Mouse (Mus musculus) midbrain, postnatal 0 days (tissue): Measurements from ENCODE around the gene Gm10300. TPM values are rescaled to one million over a fixed set of nuclear protein-coding genes. Genes with fewer than 3 reads are reported as not detected.

ENCODE experiments used
- ATAC-seq: fragments of 200-750 bp; cut with Nextera tagmentation; 2 replicates; pipeline ENCODE4 v1.8.0; 2017; ENCODE audit warnings: moderate number of reproducible peaks, mild to moderate bottlenecking, moderate TSS enrichment, moderate library complexity; ENCODE audit not compliant: low FRiP score
- DNase-seq: peaks from one replicate; pipeline ENCODE4 v3.0.0-alpha.2; 2015; ENCODE audit warnings: low spot score
- H3K27ac ChIP-seq: fragments of 300-500 bp; sonication (generic); 2 replicates; pipeline ENCODE4 v1.5.1; 2014; ENCODE audit warnings: low read depth, mild to moderate bottlenecking, low read length, mixed read lengths
- H3K27me3 ChIP-seq: fragments of 300-500 bp; sonication (generic); 2 replicates; pipeline ENCODE4 v1.6.1; 2014; ENCODE audit warnings: low read length, control low read depth, mixed read lengths; ENCODE audit not compliant: insufficient read depth
- H3K36me3 ChIP-seq: fragments of 300-500 bp; sonication (generic); 2 replicates; pipeline ENCODE4 v1.6.1; 2014; ENCODE audit warnings: low read length, control low read depth, mixed read lengths; ENCODE audit not compliant: insufficient read depth
- H3K4me1 ChIP-seq: fragments of 300-500 bp; sonication (generic); 2 replicates; pipeline ENCODE4 v1.6.1; 2014; ENCODE audit warnings: mild to moderate bottlenecking, control low read depth, antibody characterized with exemption, low read length, mixed read lengths; ENCODE audit not compliant: insufficient read depth
- H3K4me2 ChIP-seq: fragments of 300-500 bp; sonication (generic); 2 replicates; pipeline ENCODE4 v1.6.1; 2014; ENCODE audit warnings: low read depth, mild to moderate bottlenecking, low read length, mixed read lengths; ENCODE audit not compliant: poor library complexity, severe bottlenecking
- H3K4me3 ChIP-seq: fragments of 300-500 bp; sonication (generic); 2 replicates; pipeline ENCODE4 v1.5.1; 2014; ENCODE audit warnings: low read depth, mild to moderate bottlenecking, low read length, moderate library complexity
- H3K9ac ChIP-seq: fragments of 300-500 bp; sonication (generic); replicated peaks from 2 replicates; pipeline ENCODE4 v1.6.1; 2014; ENCODE audit warnings: mild to moderate bottlenecking, low read length, moderate library complexity, mixed read lengths; ENCODE audit not compliant: poor library complexity, severe bottlenecking
- H3K9me3 ChIP-seq: fragments of 300-500 bp; sonication (generic); 2 replicates; pipeline ENCODE4 v1.6.1; 2016; ENCODE audit warnings: low read length, control low read depth
- CTCF ChIP-seq: IDR thresholded peaks from 2 replicates; pipeline ENCODE4 v1.5.1; 2016; ENCODE audit warnings: antibody characterized with exemption, mild to moderate bottlenecking
- WGBS: fragments of 180-500 bp; shearing (Covaris S2); extraction: QIAGEN DNeasy Blood & Tissue Kit; methylation state at CpG from one replicate; pipeline ENCODE4 v1.1.7; 2014; 5-methylcytosine and 5-hydroxymethylcytosine counted together
- polyA plus RNA-seq: library from polyadenylated mRNA; unstranded; fragments of >200 nt; fragmentation: Nextera tagmentation; extraction: Ambion mirVana; gene quantifications from 2 replicates; pipeline ENCODE4 v1.2.1, GENCODE M21; 2015
- total RNA-seq: library from RNA; depleted of rRNA; stranded (reverse); fragments of >200 nt; gene quantifications from 2 replicates; pipeline ENCODE4 v1.2.3, GENCODE M21; 2014

Gm10300 gene
- total and polyA plus RNA-seq, 2 experiments from 2014 or later, result 0.05 to 0.06 TPM

DNA sequence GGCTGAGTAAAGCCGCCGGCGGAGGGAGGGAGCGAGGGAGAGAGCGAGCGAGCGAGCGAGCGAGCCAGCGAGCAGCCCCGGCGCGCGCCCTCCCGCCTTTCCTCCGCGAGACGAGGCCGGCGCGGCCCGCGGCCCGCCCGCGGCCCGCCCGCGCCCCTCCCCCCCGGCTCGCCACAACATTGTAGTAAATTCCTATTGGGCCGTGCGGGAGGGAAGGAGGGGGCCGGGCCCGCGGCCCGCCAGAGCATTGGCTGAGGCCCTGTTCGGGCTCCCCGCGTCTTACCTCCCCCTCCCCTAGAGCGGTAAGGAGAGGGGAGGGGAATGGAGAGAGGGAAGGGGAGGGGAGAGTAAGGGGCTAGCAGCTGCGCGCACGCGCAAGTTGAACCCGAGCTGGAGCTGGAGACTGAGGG, 25.5 kb upstream of the Gm10300 start:
- ATAC-seq, result peak; percentile 99
- peak overlapping the region; percentile 98 for H3K9ac ChIP-seq
- no peaks in the 10 kb centered on the region for H3K27me3 ChIP-seq
- DNase-seq, result peak; percentile 99
- H3K4me1 ChIP-seq, result peaks cover 9% of the 10 kb centered on the region
- H3K4me2 ChIP-seq, result peak overlapping the region; percentile 67
- TF ChIP-seq CTCF, result no peak
- H3K4me3 ChIP-seq, result peak overlapping the region; percentile 98
- no peaks in the 10 kb centered on the region for H3K9me3 ChIP-seq
- peak overlapping the region; percentile 94 for H3K27ac ChIP-seq
- H3K36me3 ChIP-seq, result no peaks in the 10 kb centered on the region
- WGBS, result 0% methylated on average over 11 of the region's 46 CpGs

DNA sequence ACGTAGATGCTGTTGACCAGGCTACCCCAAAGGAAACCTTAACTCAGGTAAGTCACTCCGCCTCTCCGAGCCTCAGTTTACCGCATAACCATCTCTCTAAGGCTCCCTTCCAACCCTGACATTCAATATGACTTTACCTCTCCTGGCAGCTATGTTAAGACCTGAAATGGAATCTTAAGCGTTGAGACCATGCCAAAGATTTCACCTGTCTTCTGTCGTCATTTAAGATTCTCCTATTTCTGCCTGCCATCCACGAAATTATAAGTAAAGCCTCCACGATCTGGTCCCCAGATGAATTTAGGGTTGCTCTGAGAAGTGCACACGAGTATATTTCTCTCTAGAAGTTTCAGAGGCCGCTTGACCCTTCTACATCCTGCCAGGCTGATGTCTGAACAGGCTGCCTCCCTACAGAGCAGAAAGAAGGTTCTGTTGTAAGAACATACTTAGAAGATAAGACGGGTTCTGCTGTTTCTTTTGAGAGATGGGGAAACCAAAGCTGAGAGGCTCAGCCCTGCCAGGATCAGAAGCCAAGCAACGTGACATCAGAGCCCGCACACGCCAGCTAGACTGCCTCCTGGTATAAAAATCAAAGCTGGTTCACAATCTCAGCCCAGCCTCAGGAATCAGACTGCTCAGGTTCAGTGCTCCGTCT, 24.8 kb upstream of the Gm10300 start:
- Histone ChIP-seq H3K4me2 (peak overlapping the region; percentile 67), H3K27ac (no peak overlapping the region), H3K36me3 (no peaks in the 10 kb centered on the region), H3K27me3 (no peaks in the 10 kb centered on the region), H3K4me1 (peaks cover 7% of the 10 kb centered on the region; the same call in 1 of the 2 replicates), H3K9me3 (no peaks in the 10 kb centered on the region), H3K9ac (0 out of 2 replicates have a peak overlapping the region, but pooled peaks have one; percentile 15), H3K4me3 (peak overlapping the region; percentile 98)
- DNase-seq (no peak), ATAC-seq (no peak)
- no peak for TF ChIP-seq CTCF
- 5% methylated on average over 15 of the region's 15 CpGs for WGBS

GRCm38 (mm10) chr4:132051321-132052275, 22.9 kb upstream of the Gm10300 start:
- WGBS, result 50% methylated on average over 10 of the region's 10 CpGs
- Histone ChIP-seq H3K9me3 (no peaks in the 10 kb centered on the region), H3K4me3 (no peak overlapping the region), H3K36me3 (no peaks in the 10 kb centered on the region), H3K27ac (no peak overlapping the region), H3K4me1 (peaks cover 7% of the 10 kb centered on the region; the same call in 1 of the 2 replicates), H3K27me3 (no peaks in the 10 kb centered on the region), H3K9ac (no peak overlapping the region), H3K4me2 (no peak overlapping the region)
- DNase-seq (no peak), ATAC-seq (no peak)
- no peak for TF ChIP-seq CTCF

- Histone ChIP-seq H3K4me2 (no peak overlapping the region), H3K9ac (no peak overlapping the region), H3K27me3 (no peaks in the 10 kb centered on the region), H3K4me1 (no peaks in the 10 kb centered on the region), H3K36me3 (no peaks in the 10 kb centered on the region), H3K9me3 (no peaks in the 10 kb centered on the region), H3K4me3 (no peak overlapping the region), H3K27ac (no peak overlapping the region)
- TF ChIP-seq CTCF, result no peak
- no peak for ATAC-seq
- DNase-seq, result no peak
Observed at GRCm38 (mm10) chr4:132057311-132057710, 17.2 kb upstream of the Gm10300 start.

- Histone ChIP-seq H3K9ac (no peak overlapping the region), H3K27me3 (no peaks in the 10 kb centered on the region), H3K36me3 (no peaks in the 10 kb centered on the region), H3K9me3 (no peaks in the 10 kb centered on the region), H3K27ac (no peak overlapping the region), H3K4me3 (no peak overlapping the region), H3K4me1 (no peaks in the 10 kb centered on the region), H3K4me2 (no peak overlapping the region)
- no peak for TF ChIP-seq CTCF
- no peak for DNase-seq
- no peak for ATAC-seq
- 96% methylated on average over 2 of the region's 2 CpGs for WGBS
Observed at GRCm38 (mm10) chr4:132059541-132059940, 15.0 kb upstream of the Gm10300 start.
